Mouse (Mus musculus) megakaryocyte, embryonic 14.5 days (primary cell): Measurements from ENCODE around the gene Entpd3.

Experiments
- FLI1 ChIP-seq: IDR thresholded peaks from 2 replicates; pipeline ENCODE4 v1.6.1; 2012; ENCODE audit warnings: low read length, inconsistent platforms, mixed read lengths
- GATA1 ChIP-seq: IDR thresholded peaks from 3 replicates; pipeline ENCODE4 v1.6.1; 2012; ENCODE audit warnings: mixed read lengths, low read length, inconsistent platforms, borderline replicate concordance

DNA sequence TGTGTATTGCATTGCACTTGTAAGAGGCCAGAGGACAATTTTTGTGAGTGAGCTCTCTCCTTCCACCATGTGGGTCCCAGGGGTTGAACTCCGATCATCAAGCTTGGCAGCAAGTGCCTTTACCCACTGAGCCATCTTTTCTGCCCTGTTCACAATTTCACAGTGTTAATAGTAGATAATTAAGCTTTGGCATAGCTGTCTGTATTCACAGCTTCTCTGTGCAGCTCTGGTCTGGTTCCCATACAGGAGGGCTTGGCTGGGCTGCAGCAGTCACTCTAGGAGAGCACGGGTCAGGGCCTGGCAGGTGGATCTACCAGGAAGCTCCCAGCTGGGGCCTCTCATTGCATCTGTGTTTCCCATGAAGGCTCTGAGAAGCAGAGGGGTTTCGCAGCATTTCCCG is 55.7 kb downstream of the Entpd3 start:
- TF ChIP-seq GATA1 (no peak), FLI1 (no peak)
